Mouse (Mus musculus) spleen, adult 12 weeks (tissue): ENCODE data around the gene Pigr.

Experiments used
- DNase-seq: peaks from one replicate; pipeline ENCODE4 v3.0.0; 2022; ENCODE audit warnings: low spot score

Pigr gene

GRCm38 (mm10) chr1:130829906-130830830 is 3.7 kb downstream of the Pigr start:
- DNase-seq, result no peak

- no peak for DNase-seq
Observed at GRCm38 (mm10) chr1:130832230-130833149, 6.0 kb downstream of the Pigr start.

- no peak for DNase-seq
Observed at GRCm38 (mm10) chr1:130835161-130835936, 8.9 kb downstream of the Pigr start.

GRCm38 (mm10) chr1:130838288-130838687 is 11.8 kb downstream of the Pigr start:
- DNase-seq, result peak; percentile 15

DNA sequence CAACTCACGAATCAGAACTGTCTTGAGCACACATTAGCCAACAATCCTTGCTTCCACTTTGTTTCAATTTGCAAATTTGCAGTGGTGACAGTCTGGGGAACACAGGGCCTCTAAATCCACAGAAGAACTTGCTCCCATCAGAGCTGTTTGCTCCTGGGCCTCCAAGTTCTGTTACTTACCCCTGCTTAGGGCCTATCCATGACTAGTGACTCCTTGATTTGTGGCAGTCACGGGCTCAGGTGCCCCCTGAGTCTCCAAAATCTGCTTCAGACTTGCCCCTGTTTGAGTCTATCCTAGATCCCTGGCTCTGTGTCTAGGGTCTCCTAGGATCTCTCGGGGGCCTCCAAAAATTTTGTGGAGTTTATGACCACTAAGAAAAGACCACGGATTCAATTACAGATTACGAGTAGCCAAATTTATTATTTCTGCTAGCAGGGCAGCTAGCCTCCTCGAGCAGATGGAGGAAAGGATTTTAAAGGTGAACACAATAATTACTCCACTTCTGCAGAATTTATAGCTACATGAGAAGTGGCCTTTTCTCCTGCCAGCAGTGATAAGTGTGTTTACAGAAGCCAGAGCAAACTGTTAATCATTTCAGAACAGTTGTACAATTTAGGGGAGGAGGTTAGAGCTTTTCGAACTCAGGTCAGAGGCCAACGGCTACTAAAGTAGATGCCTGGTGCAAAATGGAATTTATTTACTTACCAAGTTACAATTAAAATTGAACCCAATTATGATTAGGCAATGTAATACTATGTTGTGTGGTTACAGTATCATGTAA is 14.3 kb downstream of the Pigr start:
- no peak for DNase-seq

- no peak for DNase-seq
Observed at GRCm38 (mm10) chr1:130841621-130842020, 15.1 kb downstream of the Pigr start.

DNA sequence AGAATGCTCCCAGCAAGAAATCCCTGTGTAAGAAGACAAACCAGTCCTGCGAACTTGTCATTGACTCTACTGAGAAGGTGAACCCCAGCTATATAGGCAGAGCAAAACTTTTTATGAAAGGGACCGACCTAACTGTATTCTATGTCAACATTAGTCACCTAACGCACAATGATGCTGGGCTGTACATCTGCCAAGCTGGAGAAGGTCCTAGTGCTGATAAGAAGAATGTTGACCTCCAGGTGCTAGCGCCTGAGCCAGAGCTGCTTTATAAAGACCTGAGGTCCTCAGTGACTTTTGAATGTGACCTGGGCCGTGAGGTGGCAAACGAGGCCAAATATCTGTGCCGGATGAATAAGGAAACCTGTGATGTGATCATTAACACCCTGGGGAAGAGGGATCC is 18.0 kb downstream of the Pigr start:
- DNase-seq, result no peak

DNA sequence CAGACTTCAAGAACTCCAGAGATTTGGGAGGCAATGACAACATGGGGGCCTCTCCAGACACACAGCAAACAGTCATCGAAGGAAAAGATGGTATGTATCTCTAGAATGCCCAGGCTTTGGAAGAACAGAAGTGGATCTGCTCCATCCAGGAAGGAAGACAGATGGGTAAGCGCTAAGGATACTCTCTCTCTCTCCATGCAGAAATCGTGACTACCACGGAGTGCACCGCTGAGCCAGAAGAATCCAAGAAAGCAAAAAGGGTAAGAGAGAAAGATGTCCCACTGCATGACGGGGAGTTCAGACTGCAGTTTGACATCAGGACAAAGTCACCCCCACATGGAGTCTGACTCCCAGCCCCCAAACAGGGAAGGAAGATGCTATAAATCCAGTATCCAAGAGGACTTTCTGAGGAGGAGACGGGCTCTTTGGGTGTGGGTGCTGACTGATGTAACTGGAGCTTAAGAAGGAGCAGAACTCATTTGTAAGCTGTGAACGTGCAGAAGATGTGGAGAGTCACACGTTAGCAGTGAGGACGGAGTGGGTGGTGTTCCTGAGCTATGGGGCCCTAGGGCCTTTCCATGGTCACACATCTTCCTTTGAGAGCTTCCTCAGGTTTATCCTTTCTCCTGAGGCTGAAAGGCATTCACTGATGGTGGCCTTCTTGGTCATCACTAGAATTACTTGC is 23.2 kb downstream of the Pigr start:
- DNase-seq, result no peak

GRCm38 (mm10) chr1:130850405-130850804 is 23.9 kb downstream of the Pigr start:
- DNase-seq, result no peak

GRCm38 (mm10) chr1:130854819-130855218 is 28.3 kb downstream of the Pigr start:
- no peak for DNase-seq

- no peak for DNase-seq
Observed at GRCm38 (mm10) chr1:130855723-130856122, 29.2 kb downstream of the Pigr start.

- DNase-seq, result no peak
Observed at GRCm38 (mm10) chr1:130857456-130857855, 31.0 kb downstream of the Pigr start.

GRCm38 (mm10) chr1:130864238-130864637 is 37.8 kb downstream of the Pigr start:
- DNase-seq, result peak; percentile 26

DNA sequence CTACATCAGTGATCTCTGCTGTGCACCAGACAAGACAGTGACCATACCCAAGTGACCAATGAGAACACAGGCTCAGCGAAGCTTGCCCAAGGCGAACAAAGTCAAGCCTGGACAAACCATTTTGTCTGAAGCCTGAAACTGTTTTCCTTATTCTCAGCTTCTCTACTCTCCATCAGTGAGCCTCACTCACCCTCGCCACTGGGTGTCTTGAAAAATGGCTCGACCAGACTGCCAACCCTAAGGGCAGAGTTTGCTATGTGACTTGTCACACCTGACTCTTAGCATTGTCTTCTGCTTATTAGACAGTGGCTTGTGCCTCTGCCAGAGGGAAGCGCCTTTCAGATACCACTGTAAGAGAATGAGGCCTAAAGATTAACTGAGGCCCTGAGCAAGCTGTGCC is 38.3 kb downstream of the Pigr start:
- DNase-seq, result no peak

GRCm38 (mm10) chr1:130865541-130866221 is 39.2 kb downstream of the Pigr start, which contains the start of gene Fcmr:
Gene Fcmr (plus strand): TSS chr1:130865669.
- no peak for DNase-seq

DNA sequence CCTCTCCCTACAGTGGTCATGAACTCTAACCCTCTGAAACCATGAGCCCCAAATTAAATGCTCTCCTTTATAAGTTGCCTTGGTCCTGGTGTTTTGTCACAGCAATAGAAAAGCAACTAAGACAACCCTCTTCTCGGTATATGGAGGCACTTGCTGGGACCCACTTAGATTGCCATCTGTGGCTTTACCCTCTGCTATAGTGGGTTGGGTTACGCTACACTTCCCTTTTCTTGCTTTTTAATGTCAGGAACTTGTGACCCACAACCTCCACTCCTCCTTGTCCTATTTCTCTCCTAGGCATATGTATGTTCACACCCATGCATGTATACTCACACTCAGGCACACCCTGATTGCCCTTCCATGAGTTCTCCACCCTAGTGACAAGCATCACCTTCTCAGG is 46.4 kb downstream of the Pigr start:
- no peak for DNase-seq

- DNase-seq, result no peak
Observed at GRCm38 (mm10) chr1:130875139-130875538, 48.7 kb downstream of the Pigr start.

GRCm38 (mm10) chr1:130875910-130876309 is 49.4 kb downstream of the Pigr start:
- no peak for DNase-seq

DNA sequence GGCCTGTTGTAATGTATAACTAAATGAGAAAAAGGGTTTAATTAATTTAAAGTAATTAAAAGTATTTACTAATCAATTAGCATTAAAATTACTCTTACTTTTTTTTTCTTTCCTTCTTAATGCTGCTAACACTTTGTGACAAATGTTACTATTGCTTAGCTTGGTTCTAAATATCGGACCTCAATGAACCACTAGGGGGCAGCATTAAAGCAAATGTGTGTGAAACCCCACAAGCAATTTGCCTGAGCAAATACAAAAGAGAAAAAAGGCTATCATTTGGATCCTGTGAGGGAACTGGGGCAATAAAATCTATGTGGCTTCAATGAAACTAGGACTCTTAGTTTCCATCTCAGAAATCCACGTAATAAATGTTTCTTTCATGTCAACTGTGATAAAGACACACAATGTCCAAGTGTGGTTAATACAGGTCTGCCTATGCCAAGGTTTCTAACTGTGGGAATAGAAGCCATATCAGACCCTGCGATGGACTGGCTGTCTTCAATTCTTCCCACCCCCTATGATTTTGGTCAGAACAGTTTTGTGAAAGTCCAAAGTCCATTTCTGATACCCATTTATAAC is 50.5 kb downstream of the Pigr start:
- DNase-seq, result no peak
